Mouse (Mus musculus) cerebellum, postnatal 25 days (tissue): ENCODE data around the gene Cdx2.
A peak's percentile ranks its signal among the peaks of the same experiment; 100 is the strongest.

ENCODE experiments used
- DNase-seq, 2 experiments: peaks; one replicate each; pipeline ENCODE4 v3.0.0; 2021; ENCODE audit warnings: mixed read lengths in 2 of 2

Cdx2 gene

GRCm38 (mm10) chr5:147306638-147307397 is at the start of gene Cdx2:
Gene Cdx2, minus strand, starts transcription at chr5:147307270.
- no peak for DNase-seq

DNA sequence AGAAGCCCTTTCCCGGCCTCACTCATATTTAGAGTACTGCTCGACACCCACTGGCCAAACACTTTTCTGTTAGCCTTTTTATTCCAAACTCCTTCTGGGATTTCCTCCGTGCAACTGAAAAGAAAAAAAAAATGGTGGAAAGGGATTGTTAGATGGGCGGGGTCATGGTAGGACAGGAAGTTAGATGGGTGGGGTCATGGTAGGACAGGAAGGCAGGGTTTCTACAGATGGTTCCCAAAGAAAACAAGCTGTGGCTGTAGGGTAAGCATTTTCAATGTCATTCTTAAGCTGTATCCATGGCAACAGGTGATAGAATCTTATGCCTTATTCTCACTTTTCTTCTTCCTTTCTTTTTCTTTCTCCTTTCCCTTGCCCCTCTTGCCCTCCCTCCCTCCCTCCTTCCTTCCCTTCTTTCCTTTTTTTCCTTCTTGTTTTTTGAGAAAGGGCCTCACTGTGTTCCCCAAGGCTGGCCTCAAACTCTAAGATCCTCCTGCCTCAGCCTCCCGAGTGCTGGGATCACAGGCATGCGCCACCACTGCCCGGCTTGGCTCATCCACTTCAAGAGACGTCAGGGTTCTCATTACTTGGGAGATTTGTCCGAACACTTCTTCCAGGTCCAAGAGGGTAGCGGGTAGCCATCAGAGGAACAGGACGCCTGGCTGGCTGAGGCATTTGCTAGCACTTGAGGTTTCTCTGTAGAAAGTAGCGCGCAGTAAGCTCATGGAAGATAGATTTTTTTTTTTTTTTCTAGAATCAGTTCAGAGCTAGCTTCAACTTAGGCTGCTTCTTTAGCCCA is 49.4 kb upstream of the Cdx2 start:
- no peak for DNase-seq

DNA sequence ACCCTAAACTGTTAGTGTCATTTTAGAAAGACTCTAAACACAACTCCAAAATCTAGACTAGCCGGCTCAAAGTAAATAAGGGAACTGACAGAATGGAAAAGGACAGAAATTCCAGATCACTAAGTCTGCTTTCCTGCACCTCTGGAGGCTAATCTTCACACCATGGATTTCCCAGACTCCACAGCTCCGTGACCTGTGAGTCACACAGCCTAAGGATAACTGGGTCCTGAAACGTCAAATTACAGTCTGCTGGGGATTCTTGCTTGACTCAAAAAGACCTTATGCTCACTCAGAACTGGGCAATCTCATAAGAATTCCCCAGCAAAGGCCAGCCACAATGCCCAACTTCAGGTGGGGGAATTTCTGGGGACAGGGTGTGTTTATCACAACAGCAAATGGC is 48.7 kb upstream of the Cdx2 start:
- DNase-seq: no peak

GRCm38 (mm10) chr5:147354985-147355384 is 47.9 kb upstream of the Cdx2 start:
- DNase-seq: no peak

GRCm38 (mm10) chr5:147354161-147354780 is 47.2 kb upstream of the Cdx2 start:
- DNase-seq: no peak

DNA sequence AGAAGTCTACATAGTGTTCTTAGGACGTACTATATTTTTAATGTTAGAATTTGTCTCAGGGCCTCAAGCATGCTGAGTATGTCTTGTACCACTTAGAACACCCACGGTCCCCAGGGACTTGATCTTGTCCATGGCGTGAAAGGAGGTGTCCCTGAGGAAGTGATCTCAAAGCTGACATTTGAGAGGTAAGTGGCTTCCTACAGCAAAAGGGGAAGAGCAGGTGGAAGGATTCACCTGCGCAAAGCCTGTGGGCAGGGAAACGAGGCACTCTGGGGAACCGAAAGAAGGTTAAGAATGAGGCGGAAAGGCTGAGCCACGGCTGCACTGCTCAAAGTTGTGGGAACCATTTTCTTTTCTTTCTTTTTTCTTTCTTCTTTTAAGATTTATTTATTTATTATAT is 44.9 kb upstream of the Cdx2 start:
- DNase-seq: no peak

GRCm38 (mm10) chr5:147345981-147346380 is 38.9 kb upstream of the Cdx2 start:
- DNase-seq: no peak

GRCm38 (mm10) chr5:147343904-147344303 is 36.8 kb upstream of the Cdx2 start:
- DNase-seq: no peak

GRCm38 (mm10) chr5:147342901-147343300 is 35.8 kb upstream of the Cdx2 start:
- no peak for DNase-seq

DNA sequence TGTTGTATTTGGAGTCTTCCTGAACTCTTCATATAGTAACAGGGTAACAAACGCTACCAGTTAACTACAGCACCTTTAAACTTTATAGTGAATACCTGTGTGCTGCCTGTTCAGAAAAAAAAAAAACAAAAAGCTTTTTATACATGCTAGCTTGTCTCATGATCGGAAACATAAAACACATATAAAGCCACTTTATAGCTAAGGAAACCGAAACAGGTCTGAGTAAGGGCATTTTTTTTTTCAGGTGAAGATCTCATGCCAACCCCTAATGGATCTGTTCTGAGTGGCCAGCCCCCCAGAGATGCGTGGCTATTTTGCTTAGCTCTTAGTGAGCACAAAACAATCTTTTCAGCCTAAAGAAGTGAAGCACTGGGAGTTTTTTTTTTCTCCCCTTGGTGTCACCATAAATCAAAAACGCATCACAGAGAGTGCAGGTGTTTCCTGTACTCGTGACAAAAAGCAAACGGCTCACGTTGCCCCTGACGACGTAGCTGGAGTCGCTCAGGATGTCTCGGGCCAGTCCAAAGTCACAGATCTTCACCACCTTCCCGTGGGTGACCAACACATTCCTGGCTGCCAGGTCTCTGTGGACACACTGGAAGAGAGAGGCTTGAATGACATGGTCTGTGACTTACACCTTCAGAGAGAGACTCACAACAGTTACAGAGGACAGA is 33.8 kb upstream of the Cdx2 start:
- no peak for DNase-seq

DNA sequence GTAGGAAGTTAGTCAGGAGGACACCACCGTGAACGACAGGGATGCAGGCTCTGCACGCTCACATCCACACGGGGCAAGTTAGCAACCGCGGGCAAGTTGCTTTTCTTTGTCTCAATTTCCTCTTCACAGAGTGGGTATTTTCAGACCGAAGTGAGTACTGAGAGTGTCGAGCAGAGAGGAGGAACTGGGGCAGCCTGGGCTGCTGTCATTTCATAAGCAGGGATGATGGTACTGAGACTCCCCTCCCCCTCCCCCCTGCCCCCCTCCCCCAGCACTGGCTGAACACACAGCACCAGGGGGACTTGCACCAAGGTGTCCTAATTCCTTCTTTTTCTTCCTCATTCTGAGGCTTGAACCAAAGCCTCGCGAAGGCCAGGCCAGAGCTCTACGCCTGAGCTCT is 32.5 kb upstream of the Cdx2 start:
- no peak for DNase-seq

- DNase-seq: no peak
Observed at GRCm38 (mm10) chr5:147338967-147339366, 31.9 kb upstream of the Cdx2 start.

GRCm38 (mm10) chr5:147332711-147333110 is 25.6 kb upstream of the Cdx2 start:
- DNase-seq: no peak

DNA sequence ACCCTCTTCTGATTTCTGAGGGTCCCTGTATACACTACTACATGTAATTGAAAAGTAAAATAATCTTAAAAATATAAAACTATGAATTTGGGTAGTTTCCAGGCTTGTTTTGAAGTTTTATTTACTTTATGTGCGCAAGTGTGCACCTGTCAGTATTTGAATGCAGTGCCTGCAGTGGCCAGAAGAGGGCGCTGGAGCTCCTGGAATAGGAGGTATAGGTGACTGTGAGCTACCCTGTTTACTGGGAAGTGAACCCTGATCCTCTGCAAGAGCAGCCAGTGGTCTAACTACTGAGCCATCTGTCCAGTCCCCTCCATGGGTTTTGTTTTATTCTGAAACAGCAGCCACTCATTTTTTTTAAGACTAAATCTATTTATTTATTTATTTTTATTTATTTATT is 24.5 kb upstream of the Cdx2 start:
- peak; percentile 56 to 75 for DNase-seq

DNA sequence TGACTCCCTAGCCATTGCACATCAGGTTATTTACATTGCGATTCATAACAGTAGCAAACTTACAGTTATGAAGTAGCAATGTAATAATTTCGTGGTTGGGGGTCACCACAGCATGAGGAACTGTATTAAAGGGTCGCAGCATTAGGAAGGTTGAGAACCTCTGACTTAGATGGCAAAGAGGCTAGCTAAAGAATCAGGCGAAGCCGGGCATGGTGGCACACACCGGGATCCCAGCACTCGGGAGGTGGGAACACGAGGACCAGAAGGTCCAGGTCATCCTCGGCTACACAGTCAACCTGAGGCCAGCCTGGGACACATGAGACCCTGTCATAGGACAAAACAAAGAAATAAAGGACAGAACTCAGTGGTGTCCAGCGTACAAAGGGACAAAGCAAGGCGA is 22.9 kb upstream of the Cdx2 start:
- DNase-seq: no peak

DNA sequence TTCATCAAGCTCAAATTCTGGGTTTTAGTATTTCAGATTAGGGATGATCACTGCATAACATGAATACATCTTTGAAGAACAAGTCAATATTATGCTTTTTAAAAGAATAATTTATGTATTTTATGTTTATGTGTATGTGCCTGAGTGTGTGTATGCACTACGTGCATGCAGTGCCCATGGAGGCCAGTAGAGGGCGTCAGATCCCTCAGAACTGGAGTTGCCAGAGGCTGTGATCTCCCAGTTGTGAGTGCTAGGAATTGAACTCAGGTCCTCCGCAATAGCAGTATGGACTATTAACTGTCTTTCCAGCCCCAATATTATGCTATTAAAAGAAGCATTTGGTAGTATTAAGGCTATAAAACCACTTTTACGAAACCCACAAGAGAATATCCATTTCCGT is 20.6 kb upstream of the Cdx2 start:
- DNase-seq: no peak

DNA sequence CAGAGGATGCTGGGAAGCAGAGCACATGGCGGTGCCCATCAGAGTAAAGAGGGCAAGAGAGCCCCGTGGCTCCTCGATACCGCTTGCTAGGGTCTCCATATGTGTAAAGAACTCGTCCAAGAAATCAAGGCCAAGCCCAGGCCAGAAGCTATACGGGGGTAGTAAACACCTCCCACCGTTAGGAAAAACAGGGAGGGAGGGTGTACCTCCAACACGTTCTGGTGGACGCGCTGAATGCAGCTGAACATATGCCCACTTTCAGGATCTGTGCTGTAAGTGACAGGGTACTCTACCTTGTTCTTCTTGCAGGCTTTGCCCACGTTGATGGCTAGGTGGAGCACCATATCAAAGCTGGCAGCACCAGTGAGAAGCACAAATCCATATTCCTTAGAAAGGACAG is 18.9 kb upstream of the Cdx2 start:
- no peak for DNase-seq

GRCm38 (mm10) chr5:147323237-147323917 is 16.3 kb upstream of the Cdx2 start:
- DNase-seq: peak; percentile 66 to 83

DNA sequence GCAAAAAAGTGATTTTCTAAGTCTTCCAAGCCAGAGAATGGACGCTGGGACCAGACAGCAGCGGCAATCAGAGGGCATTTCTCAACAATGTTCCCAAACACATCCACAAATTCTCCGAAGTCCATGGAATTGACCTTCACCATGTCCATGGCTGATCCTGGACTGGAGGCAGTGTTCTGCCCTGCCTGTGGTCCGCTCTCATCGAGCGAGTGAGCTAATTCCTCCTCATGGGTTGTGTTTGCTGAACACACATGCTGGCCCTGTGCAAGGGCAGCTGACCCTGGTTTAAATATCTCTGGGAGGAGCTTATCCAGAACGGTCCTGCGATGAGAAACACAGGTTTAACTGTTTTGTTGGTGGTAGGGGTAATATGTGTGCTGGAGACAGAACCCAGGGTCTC is 15.1 kb upstream of the Cdx2 start, which contains the start of gene Urad:
Urad (minus strand) TSS at position 258 of the 400 bp plus-strand sequence.
- no peak for DNase-seq

DNA sequence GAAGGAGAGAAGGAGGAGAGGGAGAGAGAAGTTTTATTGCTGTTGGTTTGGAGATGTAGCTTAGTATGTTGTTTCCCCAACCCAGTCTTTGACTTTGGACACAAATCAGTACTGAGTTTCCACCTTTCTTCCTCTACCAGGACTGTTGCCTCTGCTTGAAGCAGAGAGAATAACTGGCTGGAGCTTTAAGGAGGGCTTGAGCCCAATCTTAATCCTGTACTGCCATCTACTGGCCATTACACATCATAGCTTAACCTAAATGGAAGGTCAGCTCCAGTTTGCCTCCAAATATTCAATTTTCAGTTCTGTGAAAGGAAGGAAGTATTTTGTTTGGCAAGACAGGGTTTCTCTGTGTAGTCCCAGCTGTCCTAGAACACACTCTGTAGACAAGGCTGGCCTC is 12.6 kb upstream of the Cdx2 start:
- no peak for DNase-seq

- peak in 1 of 2 experiments; percentile 18 for DNase-seq
Observed at GRCm38 (mm10) chr5:147317991-147318390, 10.9 kb upstream of the Cdx2 start.

- no peak for DNase-seq
Observed at GRCm38 (mm10) chr5:147317321-147317720, 10.3 kb upstream of the Cdx2 start.
